Mouse (Mus musculus) right cerebral cortex, adult 2 months (tissue): Measurements from ENCODE around the gene Arsb.

ENCODE experiments used
- DNase-seq, 2 experiments: peaks; one replicate each; pipeline ENCODE4 v3.0.0; 2021 to 2022; ENCODE audit warnings: low spot score in 2 of 2

Arsb gene

GRCm38 (mm10) chr13:93771588-93772278 lies at the start of gene Arsb:
Gene Arsb (plus strand): TSS chr13:93771630.
- peak; percentile 72 to 82 for DNase-seq

- DNase-seq, result peak; percentile 32 to 35
Measured at GRCm38 (mm10) chr13:93721916-93722315, 49.5 kb upstream of the Arsb start.

GRCm38 (mm10) chr13:93723455-93723854 lies 48.0 kb upstream of the Arsb start:
- DNase-seq, result no peak

DNA sequence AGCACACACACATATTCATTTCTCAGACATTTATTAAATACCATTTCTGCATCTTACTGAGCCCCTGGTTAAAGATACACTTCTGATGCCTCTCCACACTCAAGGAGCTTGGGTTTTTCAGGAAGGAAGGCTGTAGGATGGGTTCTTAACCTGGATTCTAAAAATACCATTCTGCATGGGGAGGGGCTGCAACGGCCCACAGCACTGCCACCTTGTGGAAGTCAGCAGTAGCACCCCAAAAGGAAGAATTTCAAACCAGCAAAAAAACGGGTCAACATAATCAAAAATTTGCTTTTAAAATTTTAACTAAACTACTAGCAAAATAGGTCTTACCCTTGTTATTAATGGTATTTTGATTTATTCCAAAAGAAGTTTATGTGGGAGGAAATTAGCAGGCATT lies 47.2 kb upstream of the Arsb start:
- DNase-seq, result peak in 1 of 2 experiments; percentile 21

DNA sequence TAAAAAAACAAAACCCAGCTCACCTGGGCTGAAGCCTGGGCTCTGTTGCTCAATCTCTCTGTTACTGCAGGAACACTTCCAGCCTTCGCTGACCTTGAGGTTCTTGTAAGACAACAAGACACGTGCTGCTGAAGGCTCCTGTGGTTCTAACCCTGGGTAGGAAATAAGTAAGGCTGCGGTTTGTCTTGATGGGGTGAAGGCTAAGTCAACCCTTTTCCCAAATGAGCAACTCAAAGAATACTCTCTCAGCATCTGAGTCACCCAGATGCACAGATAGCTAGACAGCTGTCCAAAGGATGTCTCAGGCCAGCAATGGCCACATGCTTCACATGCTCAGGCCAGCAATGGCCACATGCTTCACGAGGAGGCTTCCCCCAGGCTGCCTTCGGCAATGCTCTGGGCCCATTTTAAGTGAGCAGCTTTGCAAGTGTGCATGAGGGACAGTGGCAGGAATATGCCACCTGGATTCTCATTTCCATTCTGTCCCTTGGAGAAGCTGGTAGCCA lies 36.2 kb upstream of the Arsb start:
- DNase-seq, result no peak

GRCm38 (mm10) chr13:93744118-93744517 lies 27.3 kb upstream of the Arsb start:
- DNase-seq, result no peak

DNA sequence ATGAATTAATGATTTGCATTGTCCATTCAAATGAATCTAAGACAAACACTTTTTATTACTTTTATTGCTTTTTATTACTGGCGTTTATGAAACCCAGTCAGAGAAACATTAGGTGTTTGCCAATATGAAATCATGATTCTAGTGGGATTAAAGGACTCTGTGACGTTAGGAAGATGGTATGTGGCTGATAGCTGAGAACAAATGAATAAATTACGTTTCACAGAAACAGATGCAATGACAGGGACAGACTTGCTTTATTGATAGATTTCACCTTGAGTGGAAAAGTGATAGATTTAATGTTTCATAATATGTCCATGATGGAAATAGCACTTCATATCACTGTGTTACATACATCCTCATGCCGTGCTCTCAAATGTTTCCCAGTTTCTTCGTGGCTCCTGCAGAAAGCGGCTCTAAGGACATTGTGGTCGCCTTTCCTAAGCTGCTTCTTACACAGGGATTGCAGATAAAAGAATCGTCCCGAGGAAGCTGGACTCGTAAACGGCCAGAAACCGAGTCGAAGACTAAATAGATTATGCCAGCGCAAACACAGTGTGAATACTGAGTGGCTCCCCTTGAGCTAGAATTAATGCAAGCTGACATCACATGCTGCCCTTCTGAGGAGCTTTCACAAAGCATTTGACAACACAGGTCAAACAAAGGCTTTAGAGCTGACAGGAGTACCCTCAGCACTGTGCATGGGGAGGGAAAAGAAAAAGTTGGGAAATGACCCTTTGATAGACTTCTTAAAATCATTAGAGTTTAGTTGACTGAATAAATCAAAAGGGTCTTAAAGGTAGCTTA lies 18.6 kb upstream of the Arsb start:
- DNase-seq, result no peak

DNA sequence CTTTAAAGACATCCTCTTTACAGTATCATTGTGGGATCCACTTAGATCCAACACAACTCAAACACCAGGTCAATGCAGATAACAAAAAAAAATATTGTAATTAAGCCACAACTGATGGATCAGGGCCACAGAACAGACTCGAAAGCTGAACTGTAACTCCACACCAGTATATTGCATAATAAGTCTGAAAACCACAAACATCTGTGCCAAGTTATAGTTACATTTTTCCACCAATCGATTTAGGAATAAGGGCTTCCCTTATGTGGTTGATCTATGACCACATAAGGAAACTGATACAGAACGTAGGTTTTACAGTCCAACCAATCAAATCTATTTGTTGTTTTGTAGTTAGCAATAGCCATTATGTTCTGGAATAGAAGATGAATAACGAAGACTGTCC lies 16.3 kb upstream of the Arsb start:
- no peak for DNase-seq

DNA sequence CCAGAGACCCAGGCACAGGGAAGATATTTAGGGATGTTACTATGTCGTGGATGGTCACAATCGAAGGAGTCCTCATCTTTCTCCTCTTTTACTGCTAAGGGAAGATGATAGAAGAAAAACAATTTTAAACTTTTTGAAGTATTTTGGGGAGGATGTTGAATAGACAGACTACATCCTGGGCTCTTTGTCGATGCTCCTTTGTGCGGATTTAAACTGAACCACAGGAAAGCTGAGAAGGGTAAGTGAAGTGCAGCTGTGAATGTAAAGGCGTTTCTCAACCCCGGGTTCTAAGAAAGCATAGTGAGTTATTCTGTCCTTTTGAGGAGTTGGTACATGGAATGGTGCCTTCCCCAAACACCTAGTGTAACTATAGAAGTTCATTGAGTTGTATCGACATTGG lies 14.8 kb upstream of the Arsb start:
- no peak for DNase-seq

GRCm38 (mm10) chr13:93757514-93757913 lies 13.9 kb upstream of the Arsb start:
- no peak for DNase-seq

DNA sequence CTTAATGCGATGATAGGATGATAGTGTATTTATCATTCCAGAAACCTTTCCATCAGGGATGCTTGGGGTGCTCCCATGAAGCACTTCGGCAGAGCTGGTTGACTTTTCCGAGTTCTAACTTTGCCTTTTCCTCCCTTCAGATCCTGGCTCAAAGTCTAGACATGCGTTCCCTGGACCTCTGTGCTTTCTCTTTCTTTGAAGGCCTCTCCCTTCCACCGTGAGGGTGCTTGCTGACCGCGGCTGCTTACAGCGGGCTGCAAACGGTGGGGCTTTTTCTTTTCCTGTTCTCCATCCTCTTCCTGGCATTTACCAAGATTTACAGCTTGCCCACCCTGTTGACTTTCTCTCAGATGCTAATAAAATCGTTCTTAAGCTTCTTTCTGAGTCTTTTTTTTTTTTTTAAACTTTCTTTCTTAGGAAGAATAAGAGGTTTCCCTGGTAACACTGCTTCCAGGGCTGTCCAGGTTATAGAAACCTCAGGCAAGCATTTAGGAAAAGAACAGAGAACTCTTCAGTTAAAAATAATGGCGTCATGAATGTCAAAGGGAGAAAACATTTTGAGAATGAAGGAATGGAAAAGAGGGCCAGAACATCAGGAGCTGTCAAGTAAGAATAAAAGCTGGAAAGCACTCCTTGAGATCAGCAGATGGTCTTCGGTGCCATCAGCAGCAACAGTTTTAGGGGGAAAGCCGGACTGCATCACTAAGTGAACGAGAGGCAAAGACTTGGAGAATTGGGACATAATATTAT lies 13.1 kb upstream of the Arsb start:
- no peak for DNase-seq

DNA sequence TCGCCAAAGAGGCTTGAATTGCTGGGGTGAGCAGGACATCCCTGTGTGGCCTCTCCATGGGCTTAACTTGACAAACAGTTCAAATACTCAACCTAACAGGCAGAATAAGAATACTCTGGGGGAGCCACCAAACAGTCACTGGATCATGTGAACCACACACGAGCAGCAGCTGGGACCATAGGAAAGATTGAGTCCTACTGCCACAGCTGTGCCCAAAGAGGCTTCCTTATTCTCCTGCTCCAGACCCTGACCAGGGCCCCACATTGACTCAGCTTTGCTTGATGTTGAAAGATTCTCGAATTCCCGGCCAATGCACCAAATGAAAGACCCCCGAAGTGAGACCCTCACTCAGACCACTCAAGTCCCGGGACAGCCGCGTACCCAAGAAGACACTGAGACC lies 9.6 kb upstream of the Arsb start:
- DNase-seq, result no peak

DNA sequence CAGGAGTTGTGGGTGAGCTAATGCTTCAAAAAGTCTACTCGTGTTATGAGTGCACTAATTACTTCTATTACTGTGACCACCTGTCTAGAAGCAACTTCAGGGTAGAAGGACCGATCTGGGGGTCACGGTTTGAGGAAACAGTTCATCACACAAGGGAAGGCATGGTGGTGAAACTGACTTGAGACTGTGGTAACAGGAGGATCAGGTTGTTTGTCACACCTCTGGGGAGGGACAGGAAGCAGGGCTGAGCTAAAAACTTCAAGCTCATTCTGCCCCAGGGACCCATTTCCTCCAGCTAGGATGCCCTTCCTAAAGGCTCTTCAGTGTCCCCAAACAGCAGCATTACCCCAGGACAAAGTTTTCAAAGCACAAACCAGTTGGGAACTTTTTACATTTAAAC lies 8.6 kb upstream of the Arsb start:
- DNase-seq, result no peak

GRCm38 (mm10) chr13:93764321-93764973 lies 7.0 kb upstream of the Arsb start:
- no peak for DNase-seq

DNA sequence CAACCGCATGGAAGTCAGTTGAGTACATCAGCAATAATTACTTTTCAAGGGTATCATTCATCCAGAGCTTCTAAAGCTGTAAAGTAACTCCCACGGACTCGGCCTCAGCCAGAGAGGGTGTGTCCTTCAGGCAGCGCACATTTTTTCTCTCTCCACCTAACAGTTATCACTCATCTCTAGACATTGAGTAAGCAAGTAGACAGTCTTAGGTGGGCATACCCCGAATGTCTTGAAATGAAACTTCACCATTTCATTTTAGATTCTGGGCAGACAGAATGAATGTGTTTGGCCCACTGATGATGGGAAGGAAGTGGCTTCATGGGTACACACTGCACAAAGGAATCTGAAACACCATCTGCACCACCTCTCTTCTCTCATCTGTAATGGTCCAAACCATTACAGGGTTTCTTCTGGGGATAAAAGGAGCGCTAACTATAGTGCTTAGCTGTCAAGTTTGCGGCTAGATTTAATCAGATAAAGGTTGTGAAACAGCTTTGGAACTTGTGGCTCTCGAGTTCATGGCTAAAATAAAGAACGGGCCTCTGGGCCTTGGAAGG lies 321 bp upstream of the Arsb start:
- DNase-seq, result no peak

- no peak for DNase-seq
Measured at GRCm38 (mm10) chr13:93772279-93772636, 828 bp downstream of the Arsb start.

- DNase-seq, result peak in 1 of 2 experiments; percentile 50
Measured at GRCm38 (mm10) chr13:93772861-93773260, 1.4 kb downstream of the Arsb start.

DNA sequence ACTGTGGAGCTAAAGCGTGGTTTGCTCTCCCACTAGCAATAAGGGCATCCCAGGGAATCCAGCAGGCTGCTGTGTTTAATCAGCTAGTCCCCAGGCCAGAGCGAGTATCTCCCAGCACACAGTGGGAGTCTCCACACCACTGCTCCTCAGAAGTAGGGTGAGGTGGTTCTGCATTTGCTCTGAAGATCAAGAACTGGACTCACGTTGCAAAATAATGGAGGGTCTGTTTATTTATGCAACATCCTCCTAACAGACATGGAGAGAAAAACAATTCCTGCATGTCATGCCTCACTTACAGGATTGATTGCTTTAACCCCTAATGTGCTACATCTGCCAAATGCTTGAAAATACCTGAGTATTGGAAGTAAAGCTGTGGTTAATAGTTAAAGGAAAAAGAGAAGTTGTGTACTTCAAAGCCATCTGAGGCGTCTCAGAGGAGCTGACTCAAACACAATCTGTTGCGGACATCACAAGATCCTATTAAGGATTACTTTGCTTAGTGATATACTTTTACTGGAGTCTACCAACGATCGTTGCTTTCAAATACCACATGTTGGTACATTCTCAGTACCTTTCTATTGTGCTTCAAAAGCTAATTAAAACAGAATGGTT lies 2.4 kb downstream of the Arsb start:
- DNase-seq, result peak in 1 of 2 experiments; percentile 21

- no peak for DNase-seq
Measured at GRCm38 (mm10) chr13:93782823-93783222, 11.4 kb downstream of the Arsb start.

- peak in 1 of 2 experiments; percentile 16 for DNase-seq
Measured at GRCm38 (mm10) chr13:93785329-93785728, 13.9 kb downstream of the Arsb start.

DNA sequence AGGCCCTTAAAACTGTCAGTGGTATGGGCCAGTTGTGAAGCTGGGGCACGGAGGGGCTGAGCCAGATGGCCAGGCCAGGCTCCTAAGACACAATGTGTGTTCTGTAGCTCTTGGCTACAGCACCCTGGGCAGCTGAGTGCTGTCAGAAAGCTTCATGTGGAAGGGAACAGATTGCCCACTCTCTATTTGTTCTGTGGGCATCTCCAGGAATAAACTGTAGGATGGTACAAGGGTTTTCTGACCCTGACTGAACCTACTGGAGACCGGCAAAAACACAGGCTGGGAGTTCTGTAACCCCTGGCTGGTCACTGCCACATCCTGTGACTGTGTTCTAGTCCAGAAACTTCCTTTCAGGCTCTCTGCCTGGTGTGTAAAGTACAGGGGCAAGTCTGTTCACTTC lies 14.6 kb downstream of the Arsb start:
- no peak for DNase-seq
